Mouse (Mus musculus) left cerebral cortex, adult 18-20 months (tissue): Measurements from ENCODE around the gene Ubc. TPM values are rescaled to one million over a fixed set of nuclear protein-coding genes. Genes with fewer than 3 reads are reported as not detected.

Experiments used
- DNase-seq, 2 experiments: peaks; one replicate each; pipeline ENCODE4 v3.0.0; 2021 to 2022; ENCODE audit warnings: low spot score in 2 of 2, mixed read lengths in 1 of 2
- total RNA-seq, 2 experiments: library from RNA; stranded (reverse); gene quantifications; 2 replicates each; pipeline ENCODE4 v1.2.3; 2021

Ubc gene
- total RNA-seq, 2 experiments from 2014 or later, result 771 to 830 TPM

GRCm38 (mm10) chr5:125351939-125352338 lies 38.1 kb downstream of the Ubc start:
- no peak for DNase-seq

GRCm38 (mm10) chr5:125351057-125351456 lies 38.9 kb downstream of the Ubc start:
- no peak for DNase-seq

- no peak for DNase-seq
These were observed 40.6 kb downstream of the Ubc start for GRCm38 (mm10) chr5:125349391-125349790.

GRCm38 (mm10) chr5:125348487-125348886 lies 41.5 kb downstream of the Ubc start:
- DNase-seq, result peak; percentile 30 to 38

- DNase-seq, result no peak
These were observed 41.9 kb downstream of the Ubc start for GRCm38 (mm10) chr5:125348067-125348466.

GRCm38 (mm10) chr5:125344296-125344695 lies 45.7 kb downstream of the Ubc start:
- no peak for DNase-seq

- DNase-seq, result no peak
These were observed 48.4 kb downstream of the Ubc start for GRCm38 (mm10) chr5:125341459-125342090.

- DNase-seq, result peak; percentile 83 to 86
These were observed 49.3 kb downstream of the Ubc start, which contains the start of gene Scarb1 for GRCm38 (mm10) chr5:125340547-125341262. Scarb1 (minus strand) TSS chr5:125341094.

GRCm38 (mm10) chr5:125339851-125340531 lies 50.0 kb downstream of the Ubc start:
- peak; percentile 28 to 48 for DNase-seq

- DNase-seq, result no peak
These were observed 50.8 kb downstream of the Ubc start for GRCm38 (mm10) chr5:125339108-125339751.

GRCm38 (mm10) chr5:125337526-125337925 lies 52.5 kb downstream of the Ubc start:
- DNase-seq, result no peak

- DNase-seq, result no peak
These were observed 53.0 kb downstream of the Ubc start for GRCm38 (mm10) chr5:125337012-125337411.

Other genes with a start within 250 kb of the Ubc start
- 100 to 1,000 TPM; 177 to 208 TPM for gene Ncor2, start 211.0 kb downstream of the Ubc start, total RNA-seq
- gene Scarb1, start 49.1 kb downstream of the Ubc start, total RNA-seq, result 10 to 100 TPM; 27.4 to 29.2 TPM
- under 1 TPM; 0.28 to 0.40 TPM for gene Gm10382, start 880 bp downstream of the Ubc start, total RNA-seq
- 10 to 100 TPM; 11.9 to 14.6 TPM for gene Dhx37, start 43.9 kb upstream of the Ubc start, total RNA-seq
- 10 to 100 TPM; 91.8 to 96.3 TPM for gene Bri3bp, start 51.4 kb upstream of the Ubc start, total RNA-seq
- gene Aacs, start 85.6 kb upstream of the Ubc start, total RNA-seq, result 10 to 100 TPM; 45.7 to 49.5 TPM
- 100 to 1,000 TPM; 116 to 123 TPM for gene Tmem132b, start 141.6 kb upstream of the Ubc start, total RNA-seq